Comparison of ENCODE assay signal across 32 mouse cellular contexts in the genomic region with DNA sequence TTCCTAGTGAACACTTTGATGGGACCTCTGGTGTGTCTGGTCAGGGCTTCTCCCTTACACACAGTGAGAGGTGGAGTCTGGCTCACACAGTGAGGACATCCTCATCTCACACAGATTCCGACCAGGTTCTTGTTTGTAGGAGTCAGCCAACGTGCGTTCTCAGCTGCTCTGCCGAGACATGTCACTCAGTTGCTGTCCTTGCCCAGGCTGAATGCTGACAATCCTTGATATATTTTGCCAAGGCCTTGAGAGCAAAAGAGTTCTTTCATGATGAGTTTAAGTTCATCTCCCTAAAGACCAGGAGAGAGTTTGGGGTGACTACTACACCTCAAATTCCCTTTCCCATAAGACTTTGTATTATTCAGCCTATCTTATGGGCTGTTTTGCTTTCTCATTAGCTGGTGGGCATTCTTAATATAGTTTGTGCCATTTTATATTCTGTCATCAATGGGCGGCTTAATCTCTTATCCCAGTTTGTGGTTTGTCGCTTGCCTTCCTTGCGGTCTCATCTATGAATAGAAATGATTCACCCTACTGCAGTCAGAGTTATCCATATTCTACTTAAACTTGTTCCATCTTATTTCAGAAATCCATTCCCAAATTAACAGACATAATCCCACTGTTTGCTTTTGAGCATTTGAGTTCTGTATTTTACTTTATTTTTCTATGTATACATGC. TPM values are rescaled to one million over a fixed set of nuclear protein-coding genes. Genes with fewer than 3 reads are reported as not detected.
"Had no signal": no experiment of that assay in that cellular context is flagged by ENCODE, and none has a peak within 500 bp of the region (broad histone marks: within the 10 kb centered on the region; RNA-seq: fewer than 3 reads in every experiment).

No protein-coding gene starts in this region.

- H3K27me3 ChIP-seq: heart, embryonic 13.5 days; heart, embryonic 15.5 days; intestine, embryonic 15.5 days; limb, embryonic 12.5 days; liver, embryonic 13.5 days; liver, embryonic 15.5 days had no signal

- H3K4me2 ChIP-seq: heart, embryonic 11.5 days; heart, embryonic 13.5 days; heart, embryonic 15.5 days; hindbrain, embryonic 14.5 days; intestine, embryonic 15.5 days; limb, embryonic 12.5 days; liver, embryonic 11.5 days; liver, embryonic 13.5 days; liver, embryonic 15.5 days had no signal

- H3K9ac ChIP-seq: heart, embryonic 13.5 days; heart, embryonic 15.5 days; hindbrain, embryonic 14.5 days; intestine, embryonic 15.5 days; limb, embryonic 12.5 days; liver, embryonic 13.5 days; liver, embryonic 15.5 days had no signal

- H3K27ac ChIP-seq: gastrocnemius, adult 2 months; heart, adult 2 months; heart, embryonic 13.5 days; heart, embryonic 15.5 days; hindbrain, embryonic 14.5 days; intestine, embryonic 15.5 days; layer of hippocampus, adult 2 months; limb, embryonic 10.5 days; limb, embryonic 12.5 days; liver, embryonic 13.5 days; liver, embryonic 15.5 days had no signal

- H3K4me3 ChIP-seq: gastrocnemius, adult 2 months; heart, adult 2 months; heart, embryonic 13.5 days; heart, embryonic 15.5 days; intestine, embryonic 15.5 days; layer of hippocampus, adult 2 months; limb, embryonic 10.5 days; limb, embryonic 12.5 days; liver, embryonic 13.5 days; liver, embryonic 15.5 days had no signal

- H3K9me3 ChIP-seq: heart, embryonic 13.5 days; heart, embryonic 15.5 days; intestine, embryonic 15.5 days; limb, embryonic 10.5 days; limb, embryonic 12.5 days; liver, embryonic 13.5 days; liver, embryonic 15.5 days had no signal

- ATAC-seq: hindbrain, embryonic 16.5 days; inflammation-experienced regulatory T-cells, adult 6 months; intestine, embryonic 15.5 days; intestine, postnatal 0 days had no signal

- H3K36me3 ChIP-seq: liver, embryonic 13.5 days; liver, embryonic 15.5 days had no signal

- H3K4me1 ChIP-seq: liver, embryonic 13.5 days; liver, embryonic 15.5 days had no signal

- DNase-seq: gastrocnemius, adult 2 months; gastrocnemius, postnatal 10 days; gastrocnemius, postnatal 25 days; heart, adult 2 months; heart, postnatal 14 days; heart, postnatal 36 days; kidney, adult 18-20 months; kidney, adult 8-10 months; kidney, postnatal 10 days; kidney, postnatal 25 days; kidney, postnatal 4 days; liver; liver, embryonic 13.5 days had no signal

RNA-seq across cellular contexts. Expression of gene 4933407L21Rik, which starts 15.1 kb away (rescaled TPM):
- total RNA-seq: gastrocnemius, postnatal 10 days; gastrocnemius, postnatal 25 days; granulocyte monocyte progenitor cell, adult 5-6 weeks; heart, adult 2 months; heart, postnatal 14 days; heart, postnatal 36 days; hematopoietic stem cell, adult 5-6 weeks had no signal
- polyA plus RNA-seq: heart, adult 2 months; heart, embryonic 11.5 days; heart, embryonic 13.5 days; heart, postnatal 0 days; limb, embryonic 10.5 days; limb, embryonic 12.5 days; liver, embryonic 11.5 days; liver, embryonic 13.5 days; liver, embryonic 15.5 days had no signal

RNA-seq across cellular contexts. Expression of gene Gpr55, which starts 47.6 kb away (rescaled TPM):
- total RNA-seq: gastrocnemius, adult 2 months; gastrocnemius, postnatal 10 days; gastrocnemius, postnatal 25 days; gastrocnemius, postnatal 4 days; granulocyte monocyte progenitor cell, adult 5-6 weeks; heart, adult 2 months; heart, postnatal 14 days; heart, postnatal 36 days; layer of hippocampus, adult 2 months; left cerebral cortex, postnatal 36 days had no signal
- polyA plus RNA-seq: heart, adult 2 months; heart, embryonic 11.5 days; heart, postnatal 0 days; kidney, embryonic 14.5 days; limb, embryonic 10.5 days; limb, embryonic 12.5 days; liver, embryonic 11.5 days had no signal
